Mouse (Mus musculus): ENCODE measurements around the gene Cyp2c54.
"Not testable (repeated sequence)": the region's sequence is repeated elsewhere in the genome, so short reads cannot be mapped to it uniquely, and the experiment has no call there.

Cyp2c54 gene

DNA sequence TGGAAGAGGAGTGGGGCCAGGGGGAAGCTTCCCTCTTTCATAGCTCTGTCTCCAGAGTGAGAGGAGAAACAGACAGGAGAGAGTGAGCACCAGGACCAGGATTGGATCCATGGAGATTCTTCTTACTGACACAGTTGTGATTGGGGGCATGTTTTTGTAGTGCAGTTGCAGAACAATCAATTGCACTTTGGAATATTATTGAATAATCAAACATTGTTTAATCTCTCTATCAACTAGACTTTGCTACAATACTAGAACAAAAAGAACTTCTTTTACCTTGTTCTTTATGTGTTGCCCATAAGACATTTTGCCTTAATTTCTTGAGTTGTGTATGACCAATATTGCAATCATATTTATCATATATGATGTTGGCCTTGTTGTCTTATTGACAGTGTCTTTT, at the start of gene Cyp2c54:
Gene Cyp2c54, minus strand, starts transcription at position 127 of the 400 bp plus-strand sequence.
- DNase-seq = no peak

- DNase-seq = not testable (repeated sequence)
These were observed 46.0 kb upstream of the Cyp2c54 start for GRCm38 (mm10) chr19:40119624-40120023.

GRCm38 (mm10) chr19:40091111-40091510, 17.5 kb upstream of the Cyp2c54 start:
- DNase-seq = no peak

DNA sequence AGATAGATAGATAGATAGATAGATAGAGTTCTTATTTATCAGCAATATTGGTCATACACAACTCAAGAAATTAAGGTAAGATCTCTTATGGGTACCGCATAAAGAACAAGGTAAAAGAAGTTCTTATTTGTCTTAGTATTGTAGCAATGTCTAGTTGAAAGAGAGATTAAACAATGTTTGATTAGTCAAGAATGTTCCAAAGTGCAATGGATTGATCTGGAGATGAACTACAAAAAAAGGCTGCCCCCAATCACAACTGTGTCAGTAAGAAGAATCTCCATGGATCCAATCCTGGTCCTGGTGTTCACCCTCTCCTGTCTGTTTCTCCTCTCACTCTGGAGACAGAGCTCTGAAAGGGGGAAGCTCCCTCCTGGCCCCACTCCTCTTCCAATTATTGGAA, 15.8 kb upstream of the Cyp2c54 start, which contains the start of gene Cyp2c50:
Gene Cyp2c50, plus strand, starts transcription at position 268 of the 400 bp plus-strand sequence.
- not testable (repeated sequence) for DNase-seq

DNA sequence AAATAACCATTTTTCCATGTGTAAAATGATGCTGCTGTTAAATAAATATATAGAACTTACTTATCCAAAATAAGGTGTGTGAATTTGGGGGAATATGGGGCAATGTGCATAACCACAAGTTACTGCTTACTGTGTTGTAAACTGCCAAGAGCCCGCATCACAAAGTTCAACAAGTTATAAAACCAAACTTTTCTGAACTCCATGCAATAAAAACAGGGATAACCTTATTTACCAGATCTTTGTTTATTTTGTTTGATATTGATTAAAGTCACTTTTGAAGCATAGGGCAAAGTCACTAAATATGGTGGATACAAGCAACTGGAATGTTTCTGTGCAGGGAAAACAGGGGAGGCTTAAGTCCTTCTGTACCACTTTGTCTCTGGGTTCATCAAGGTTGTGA, 14.8 kb upstream of the Cyp2c54 start:
- no peak for DNase-seq

DNA sequence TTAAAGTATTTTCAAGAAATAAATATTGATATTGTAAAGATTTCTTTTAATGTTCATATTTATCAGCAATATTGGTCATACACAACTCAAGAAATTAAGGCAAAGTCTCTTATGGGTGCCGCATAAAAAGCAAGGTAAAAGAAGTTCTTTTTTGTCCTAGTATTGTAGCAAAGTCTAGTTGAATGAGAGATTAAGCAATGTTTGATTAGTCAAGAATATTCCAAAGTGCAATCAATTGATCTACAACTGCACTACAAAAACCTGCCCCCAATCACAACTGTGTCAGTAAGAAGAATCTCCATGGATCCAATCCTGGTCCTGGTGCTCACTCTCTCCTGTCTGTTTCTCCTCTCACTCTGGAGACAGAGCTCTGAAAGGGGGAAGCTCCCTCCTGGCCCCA, 81.5 kb downstream of the Cyp2c54 start, which contains the start of gene Cyp2c37:
Gene Cyp2c37, plus strand, starts transcription at position 285 of the 400 bp plus-strand sequence.
- not testable (repeated sequence) for DNase-seq

- no peak for DNase-seq
These were observed 84.2 kb downstream of the Cyp2c54 start for GRCm38 (mm10) chr19:39989471-39989870.

All from B cell, adult 2 months (primary cell).